Mouse (Mus musculus): ENCODE results near the gene Elmo2.

- TF ChIP-seq CTCF (IDR thresholded peaks at IDR 0.05; ENCODE audit: insufficient read depth, low read length) (no peak), POLR2A (IDR thresholded peaks at IDR 0.05; ENCODE audit: borderline replicate concordance, extremely low read depth, low read depth, low read length) (no peak)
Measured at GRCm38 (mm10) chr2:165250903-165251302, 75.4 kb downstream of the Elmo2 start.

All from lung, adult 2 months (tissue).